Mouse (Mus musculus) lung, adult 2 months (tissue): ENCODE data around the gene Trak1. TPM values are rescaled to one million over a fixed set of nuclear protein-coding genes. Genes with fewer than 3 reads are reported as not detected.

Source experiments
- DNase-seq: peaks from one replicate; pipeline ENCODE4 v3.0.0; 2022
- H3K4me1 ChIP-seq: fragments of 200-500 bp; 2 replicates; pipeline ENCODE4 v1.6.1; 2011; ENCODE audit warnings: low read length; ENCODE audit not compliant: control insufficient read depth, insufficient read depth
- H3K4me3 ChIP-seq: fragments of 200-500 bp; replicated peaks from 2 replicates; pipeline ENCODE3; 2011; ENCODE audit warnings: low read depth, mild to moderate bottlenecking, control low read depth, low read length; ENCODE audit errors: extremely low read depth
- CTCF ChIP-seq: fragments of 200-500 bp; IDR thresholded peaks from 2 replicates; pipeline ENCODE4 v1.5.1; 2011; ENCODE audit warnings: mild to moderate bottlenecking, low read length, control low read depth; ENCODE audit not compliant: insufficient read depth
- POLR2A ChIP-seq: fragments of 200-500 bp; IDR thresholded peaks from 2 replicates; pipeline ENCODE4 v1.6.1; 2011; ENCODE audit warnings: low read depth, mild to moderate bottlenecking, control low read depth, low read length, borderline replicate concordance; ENCODE audit errors: extremely low read depth
- WGBS: fragments of 180-500 bp; shearing (Covaris S2); methylation state at CpG from one replicate; pipeline ENCODE4 v1.1.7; 2018; 5-methylcytosine and 5-hydroxymethylcytosine counted together
- polyA plus RNA-seq: library from polyadenylated mRNA; depleted of rRNA; stranded (reverse); fragments of >200 nt; gene quantifications from 2 replicates; pipeline ENCODE4 v1.2.3, GENCODE M21; 2012

Trak1 gene
- polyA plus RNA-seq, 1 experiment, result 88.5 TPM

GRCm38 (mm10) chr9:121343122-121343876, 46.0 kb downstream of the Trak1 start:
- no peak for DNase-seq
- peaks cover 25% of the 10 kb centered on the region; the same call in 1 of the 2 replicates for H3K4me1 ChIP-seq
- 75% methylated on average over 14 of the region's 14 CpGs for WGBS
- TF ChIP-seq CTCF (no peak), POLR2A (no peak)
- no peak overlapping the region for H3K4me3 ChIP-seq

- no peak overlapping the region for H3K4me3 ChIP-seq
- no peak for DNase-seq
- H3K4me1 ChIP-seq, result peaks cover 29% of the 10 kb centered on the region
- TF ChIP-seq CTCF (no peak), POLR2A (no peak)
- 47% methylated on average over 3 of the region's 3 CpGs for WGBS
These were observed 47.0 kb downstream of the Trak1 start for GRCm38 (mm10) chr9:121344344-121344743.

- TF ChIP-seq POLR2A (no peak), CTCF (no peak)
- 71% methylated on average over 15 of the region's 15 CpGs for WGBS
- H3K4me3 ChIP-seq, result no peak overlapping the region
- no peak for DNase-seq
- H3K4me1 ChIP-seq, result peaks cover 33% of the 10 kb centered on the region
These were observed 48.3 kb downstream of the Trak1 start for GRCm38 (mm10) chr9:121345427-121346130.

DNA sequence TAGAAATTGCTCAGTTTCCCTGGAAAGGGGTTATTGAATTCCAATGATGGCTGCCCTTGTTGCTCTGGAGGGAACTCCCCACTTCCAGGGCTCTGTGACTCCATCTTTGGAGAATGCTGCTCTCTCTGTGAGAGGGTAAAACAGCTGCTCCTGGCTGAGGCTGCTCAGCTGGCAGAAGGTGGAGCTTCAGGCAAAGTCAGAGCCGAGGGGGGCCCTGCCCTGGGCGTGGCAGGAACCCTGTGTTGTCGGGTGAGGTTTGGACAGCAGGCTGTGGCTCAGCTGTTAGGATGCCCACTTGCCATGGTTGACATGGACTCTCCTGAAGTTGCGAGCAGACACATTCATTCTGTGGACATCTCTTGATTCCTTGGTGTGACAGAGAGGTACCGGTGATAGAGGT, 49.3 kb downstream of the Trak1 start:
- TF ChIP-seq POLR2A, result no peak
- TF ChIP-seq CTCF, result no peak
- Histone ChIP-seq H3K4me3 (no peak overlapping the region), H3K4me1 (peaks cover 41% of the 10 kb centered on the region)
- WGBS, result 42% methylated on average over 5 of the region's 5 CpGs
- DNase-seq, result no peak

DNA sequence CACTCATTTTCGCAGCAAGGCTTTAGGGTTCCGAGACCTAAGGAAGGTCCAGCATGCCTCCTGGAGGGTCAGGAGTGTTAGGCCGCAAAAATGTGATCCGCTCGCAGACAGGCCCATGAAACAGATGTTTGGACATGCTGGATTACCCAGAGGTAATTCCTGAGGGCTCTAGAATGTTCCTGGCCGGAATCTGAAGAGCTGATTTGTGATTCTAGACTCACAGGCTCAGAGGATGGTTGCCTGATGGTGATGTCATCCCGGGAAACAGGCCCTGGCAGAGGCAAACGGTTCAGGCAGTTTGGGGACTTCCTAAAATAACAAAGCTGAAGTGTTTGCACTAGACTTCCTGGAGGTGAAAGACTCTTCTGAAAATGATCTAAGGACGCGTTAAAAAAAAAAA, 50.7 kb downstream of the Trak1 start:
- no peak for TF ChIP-seq POLR2A
- TF ChIP-seq CTCF, result no peak
- WGBS, result 16% methylated on average over 10 of the region's 10 CpGs
- no peak overlapping the region for H3K4me3 ChIP-seq
- peak; percentile 69 for DNase-seq
- peaks cover 52% of the 10 kb centered on the region for H3K4me1 ChIP-seq

- no peak for DNase-seq
- 4% methylated on average over 5 of the region's 5 CpGs for WGBS
- Histone ChIP-seq H3K4me3 (no peak overlapping the region), H3K4me1 (peaks cover 54% of the 10 kb centered on the region)
- TF ChIP-seq CTCF, result no peak
- peak; percentile 56; the same call in 1 of the 2 replicates for TF ChIP-seq POLR2A
These were observed 51.2 kb downstream of the Trak1 start for GRCm38 (mm10) chr9:121348476-121348875.

DNA sequence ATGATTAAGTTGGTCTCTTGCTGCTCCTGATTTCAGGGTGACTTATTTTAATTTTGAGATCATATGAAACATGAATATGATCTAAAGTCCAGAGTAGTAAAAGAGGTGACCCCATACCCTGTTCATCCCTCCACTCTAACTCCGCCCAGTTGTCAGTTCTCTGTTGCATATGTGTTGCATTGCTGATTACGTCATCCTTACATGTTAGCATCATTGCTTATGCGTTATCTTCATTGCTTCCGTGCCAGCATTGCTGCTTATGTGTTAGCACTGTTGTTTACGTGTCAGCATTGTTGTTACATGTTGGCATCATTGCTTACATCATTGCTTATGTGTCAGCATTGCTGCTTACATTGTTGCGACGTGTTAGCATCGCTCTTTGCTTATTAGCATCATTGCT, 51.8 kb downstream of the Trak1 start:
- WGBS, result 65% methylated on average over 8 of the region's 8 CpGs
- no peak for DNase-seq
- TF ChIP-seq CTCF (no peak), POLR2A (no peak)
- peaks cover 53% of the 10 kb centered on the region for H3K4me1 ChIP-seq
- no peak overlapping the region for H3K4me3 ChIP-seq

DNA sequence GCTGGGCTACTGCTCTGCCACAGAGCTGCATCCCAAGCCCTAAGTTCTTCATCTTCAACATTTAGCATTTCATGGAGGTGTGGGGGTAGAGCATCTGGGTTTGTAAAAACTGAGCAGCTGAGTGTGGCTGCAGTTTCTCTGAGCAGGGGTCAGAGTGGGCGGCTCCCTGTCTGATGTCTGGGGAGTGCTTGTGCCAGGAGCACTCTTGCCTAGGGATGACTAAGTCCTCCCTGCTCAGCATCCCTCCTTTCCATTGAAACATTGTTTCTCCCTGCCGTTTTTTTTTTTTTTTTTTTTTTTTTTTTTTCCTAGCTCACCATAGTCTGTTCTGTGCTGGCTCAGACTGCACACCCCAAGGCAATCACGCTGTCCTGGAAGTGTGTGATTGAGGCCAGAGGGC, 53.3 kb downstream of the Trak1 start:
- 21% methylated on average over 3 of the region's 3 CpGs for WGBS
- no peak for DNase-seq
- peaks cover 51% of the 10 kb centered on the region for H3K4me1 ChIP-seq
- TF ChIP-seq CTCF (no peak), POLR2A (no peak)
- H3K4me3 ChIP-seq, result no peak overlapping the region

DNA sequence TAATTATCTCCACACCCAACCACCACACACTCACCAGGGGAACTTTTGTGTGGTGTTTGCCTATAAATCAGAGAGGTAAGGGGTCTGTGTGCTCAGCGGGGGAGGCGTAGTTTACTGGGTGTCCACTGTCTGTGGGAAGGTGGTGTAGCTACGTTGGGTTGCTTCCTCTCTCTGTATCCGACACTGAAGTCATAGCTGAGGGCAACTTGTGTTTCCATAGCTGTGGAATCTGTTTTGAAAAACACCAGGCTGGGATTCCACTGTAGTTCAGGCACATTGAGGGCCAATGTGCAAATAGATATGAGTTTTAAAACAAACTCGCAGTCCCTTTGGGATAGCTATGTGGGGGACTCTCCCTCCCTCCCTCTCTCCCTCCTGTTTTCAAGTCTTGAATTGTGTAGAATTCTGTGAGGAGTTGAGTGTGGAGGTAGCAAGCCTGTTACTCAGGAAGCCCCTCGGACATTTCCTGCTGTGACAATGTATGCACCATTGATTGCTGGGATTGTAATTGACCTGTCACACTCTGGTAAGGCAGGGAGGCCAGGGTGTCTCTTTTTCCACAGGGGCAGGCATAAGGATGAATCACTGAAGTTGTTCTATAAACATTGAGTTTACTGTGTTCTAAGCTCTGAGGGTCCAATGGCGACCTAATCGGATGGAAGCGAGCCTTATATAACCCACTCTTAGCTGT, 54.2 kb downstream of the Trak1 start:
- H3K4me3 ChIP-seq, result no peak overlapping the region
- no peak for DNase-seq
- WGBS, result 29% methylated on average over 9 of the region's 9 CpGs
- TF ChIP-seq CTCF (no peak), POLR2A (no peak)
- H3K4me1 ChIP-seq, result peaks cover 47% of the 10 kb centered on the region
